Mouse (Mus musculus): ENCODE data around the gene Pde4c. TPM values are rescaled to one million over a fixed set of nuclear protein-coding genes. Genes with fewer than 3 reads are reported as not detected.
A peak's percentile ranks its signal among the peaks of the same experiment; 100 is the strongest.

The Pde4c gene
- polyA plus RNA-seq, 1 experiment from 2014 or later = 0.23 TPM

DNA sequence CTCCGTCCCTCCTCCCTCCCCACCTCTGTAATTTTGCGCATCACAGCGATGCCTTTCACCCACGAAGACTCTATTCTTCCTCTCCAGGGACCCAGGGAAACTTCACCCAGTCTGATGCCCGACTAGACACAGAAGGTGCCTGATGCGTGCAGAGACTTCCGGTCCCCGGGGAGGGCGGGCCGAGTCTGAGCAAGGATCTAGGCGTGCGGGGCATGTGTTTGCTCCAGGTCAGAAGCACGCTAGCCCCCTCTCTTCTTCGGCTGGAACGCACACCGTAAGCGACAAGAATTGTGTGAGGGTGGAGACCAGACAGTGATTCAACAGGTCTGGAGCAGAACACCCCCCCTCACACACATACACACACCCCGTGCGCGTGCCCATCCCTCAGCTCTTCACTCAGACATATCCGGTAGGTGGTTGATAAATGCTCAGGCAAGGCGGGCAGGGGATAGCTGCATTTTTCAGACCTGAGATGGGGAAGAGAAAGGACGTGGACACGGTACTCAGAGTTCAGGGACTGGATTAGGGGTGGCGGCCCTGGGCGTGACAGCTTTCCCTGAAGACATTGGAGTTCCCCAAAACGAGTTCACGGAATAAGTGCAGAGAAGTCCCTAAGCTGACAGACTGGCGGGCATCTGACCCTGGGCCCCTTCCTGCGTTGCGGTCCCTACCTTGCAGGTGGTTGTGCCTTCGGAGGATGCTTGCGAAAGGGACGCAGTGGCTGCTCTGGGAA, 42.5 kb downstream of the Pde4c start:
- Histone ChIP-seq H3K36me3 (peaks cover 41% of the 10 kb centered on the region), H3K9me3 (no peaks in the 10 kb centered on the region)
- 3% methylated on average over 34 of the region's 34 CpGs for WGBS

GRCm38 (mm10) chr8:70766571-70767440, 43.3 kb downstream of the Pde4c start:
- H3K4me2 ChIP-seq = peak overlapping the region; percentile 53
- no peaks in the 10 kb centered on the region for H3K9me3 ChIP-seq
- H3K4me3 ChIP-seq = peak overlapping the region; percentile 22
- no peak for ATAC-seq (ENCODE audit: low FRiP score)
- WGBS = 10% methylated on average over 21 of the region's 21 CpGs
- peak overlapping the region; percentile 60 for H3K9ac ChIP-seq
- peaks cover 24% of the 10 kb centered on the region for H3K4me1 ChIP-seq (replicated peaks)
- H3K27me3 ChIP-seq = peaks cover 30% of the 10 kb centered on the region
- peaks cover 49% of the 10 kb centered on the region for H3K36me3 ChIP-seq
- no peak overlapping the region for H3K27ac ChIP-seq

More for the DNA sequence above, 42.5 kb downstream of the Pde4c start:
- Histone ChIP-seq H3K4me2 (peak overlapping the region; percentile 53), H3K9ac (peak overlapping the region; percentile 60), H3K4me1 (replicated peaks) (peaks cover 22% of the 10 kb centered on the region), H3K27me3 (peaks cover 30% of the 10 kb centered on the region), H3K27ac (no peak overlapping the region), H3K4me3 (peak overlapping the region; percentile 22)
- no peak for ATAC-seq (ENCODE audit: low FRiP score)

DNA sequence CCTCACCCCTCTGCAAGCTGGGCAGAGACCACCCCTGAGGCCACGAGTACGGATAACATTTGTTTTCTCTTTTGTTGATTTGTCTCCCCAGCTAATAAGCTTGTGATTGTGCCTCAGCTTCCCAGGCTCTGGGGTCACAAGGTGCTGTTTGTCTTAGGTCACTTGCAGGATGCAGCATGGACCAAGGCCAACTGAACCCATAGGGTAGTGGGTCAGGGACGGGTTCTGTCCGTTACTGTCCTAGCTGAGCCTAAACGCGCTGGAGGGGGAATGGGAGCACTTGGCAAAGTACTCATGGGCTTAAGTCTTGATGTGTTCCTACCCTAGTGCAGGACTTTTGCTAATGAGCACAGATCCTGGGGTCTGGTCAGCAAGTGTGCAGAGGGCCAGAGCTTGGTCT, 44.0 kb downstream of the Pde4c start:
- no peak overlapping the region for H3K9ac ChIP-seq
- ATAC-seq (ENCODE audit: low FRiP score) = no peak
- WGBS = 76% methylated on average over 6 of the region's 6 CpGs

DNA sequence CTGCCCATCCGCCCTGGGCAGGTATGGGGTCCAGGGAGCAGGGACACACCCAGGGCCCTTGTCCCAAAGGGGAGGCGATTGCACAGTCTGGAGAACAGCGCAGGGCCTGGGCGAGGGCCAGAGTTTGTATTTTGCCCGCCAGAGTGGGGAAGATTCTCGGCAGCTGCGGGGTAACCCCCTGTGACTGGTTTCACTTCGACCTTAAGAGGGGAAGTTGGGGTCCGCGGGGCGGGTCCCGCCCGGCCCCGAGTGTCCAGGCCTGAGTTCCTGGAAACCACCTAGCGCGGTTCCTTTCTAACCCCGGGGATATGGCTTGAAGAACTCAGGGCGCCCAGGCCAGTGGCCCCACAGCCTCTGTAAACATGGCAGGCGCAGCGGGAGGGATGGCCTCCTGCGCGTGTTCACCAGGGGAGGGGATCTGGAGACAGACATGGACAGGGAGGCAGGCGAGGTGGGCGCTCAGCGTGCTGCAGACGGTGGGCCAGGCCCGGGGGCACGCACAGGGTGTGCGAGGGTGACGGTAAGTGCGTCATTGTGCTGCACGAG, 44.8 kb downstream of the Pde4c start:
- Histone ChIP-seq H3K4me2 (no peak overlapping the region), H3K9me3 (no peaks in the 10 kb centered on the region), H3K27me3 (peaks cover 30% of the 10 kb centered on the region), H3K36me3 (peaks cover 64% of the 10 kb centered on the region), H3K4me3 (no peak overlapping the region), H3K4me1 (replicated peaks) (peaks cover 38% of the 10 kb centered on the region), H3K27ac (no peak overlapping the region), H3K9ac (no peak overlapping the region)
- ATAC-seq (ENCODE audit: low FRiP score) = no peak
- WGBS = 96% methylated on average over 32 of the region's 32 CpGs

More for the DNA sequence above, 44.0 kb downstream of the Pde4c start:
- H3K36me3 ChIP-seq = peaks cover 56% of the 10 kb centered on the region
- H3K27ac ChIP-seq = no peak overlapping the region
- no peaks in the 10 kb centered on the region for H3K9me3 ChIP-seq
- no peak overlapping the region for H3K4me2 ChIP-seq
- H3K27me3 ChIP-seq = peaks cover 30% of the 10 kb centered on the region
- peaks cover 30% of the 10 kb centered on the region for H3K4me1 ChIP-seq (replicated peaks)
- H3K4me3 ChIP-seq = no peak overlapping the region

DNA sequence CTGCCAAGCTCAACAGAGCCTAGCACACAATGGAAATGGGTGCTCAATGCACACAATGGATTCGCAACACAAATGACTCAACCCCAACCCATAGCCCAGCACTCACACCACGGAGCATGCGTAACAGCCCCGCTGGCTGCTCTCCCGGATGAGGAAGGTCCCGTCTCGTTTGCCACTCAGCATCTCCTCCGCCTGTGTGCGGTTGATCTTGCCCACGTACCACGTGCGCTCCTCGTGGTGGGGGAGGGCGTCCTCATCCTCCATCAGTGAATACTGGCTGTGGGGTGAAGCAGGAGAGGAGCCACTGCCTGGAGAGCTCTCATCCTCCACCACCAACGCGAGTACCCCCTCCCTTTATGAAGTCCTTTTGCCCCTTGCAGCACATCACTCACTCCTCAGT, 45.4 kb downstream of the Pde4c start:
- 87% methylated on average over 16 of the region's 16 CpGs for WGBS

DNA sequence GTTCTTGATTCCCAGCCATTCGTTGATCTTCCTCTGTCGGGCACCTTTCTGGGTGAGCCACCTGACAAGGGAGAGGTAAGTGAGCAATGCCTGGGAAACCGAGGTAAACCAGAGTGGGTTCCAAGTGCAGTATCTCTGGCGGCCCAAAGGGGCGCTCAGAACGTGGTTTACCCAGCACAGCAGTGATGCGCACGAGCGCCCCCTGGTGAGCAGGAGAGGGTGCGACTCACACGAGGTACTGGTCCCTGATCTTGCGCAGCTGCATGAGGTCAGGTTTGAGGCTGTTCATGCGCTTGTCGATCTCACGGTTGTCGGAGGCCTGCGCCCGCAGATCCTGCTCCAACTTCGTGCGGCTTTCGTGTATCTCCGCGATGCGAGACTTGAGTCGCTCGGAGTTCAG, 45.8 kb downstream of the Pde4c start:
- H3K9ac ChIP-seq = no peak overlapping the region
- H3K36me3 ChIP-seq = peaks cover 73% of the 10 kb centered on the region
- H3K27ac ChIP-seq = no peak overlapping the region
- peak; percentile 62 for ATAC-seq (ENCODE audit: low FRiP score)
- peaks cover 30% of the 10 kb centered on the region for H3K27me3 ChIP-seq
- H3K4me3 ChIP-seq = no peak overlapping the region
- no peak overlapping the region for H3K4me2 ChIP-seq
- peaks cover 49% of the 10 kb centered on the region for H3K4me1 ChIP-seq (replicated peaks)
- H3K9me3 ChIP-seq = no peaks in the 10 kb centered on the region
- 8% methylated on average over 26 of the region's 26 CpGs for WGBS

More for the DNA sequence above, 45.4 kb downstream of the Pde4c start:
- Histone ChIP-seq H3K4me1 (replicated peaks) (peaks cover 45% of the 10 kb centered on the region), H3K27ac (no peak overlapping the region), H3K36me3 (peaks cover 71% of the 10 kb centered on the region), H3K27me3 (peaks cover 30% of the 10 kb centered on the region), H3K9me3 (no peaks in the 10 kb centered on the region), H3K9ac (no peak overlapping the region), H3K4me2 (no peak overlapping the region), H3K4me3 (no peak overlapping the region)
- ATAC-seq (ENCODE audit: low FRiP score) = peak; percentile 17

DNA sequence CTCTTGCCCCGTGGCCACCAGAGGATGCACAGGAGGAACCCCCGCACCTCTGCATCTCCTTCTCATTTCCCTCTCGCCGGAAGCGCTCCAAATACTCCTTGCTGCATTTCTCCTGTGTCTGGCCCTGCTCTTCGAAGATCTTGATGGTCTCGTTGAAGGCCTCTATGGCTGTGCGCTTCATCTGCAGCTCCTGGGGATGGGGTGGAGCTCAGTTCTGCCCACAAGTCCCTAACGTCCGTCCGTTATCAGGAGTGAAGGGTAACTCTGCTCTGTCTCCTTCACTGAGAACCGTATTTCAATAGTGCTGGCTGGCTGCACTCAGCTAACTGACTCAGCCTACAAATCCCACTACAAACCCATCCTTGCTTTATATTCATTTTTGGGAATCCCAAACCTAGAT, 46.3 kb downstream of the Pde4c start:
- Histone ChIP-seq H3K27ac (no peak overlapping the region), H3K9ac (no peak overlapping the region), H3K9me3 (no peaks in the 10 kb centered on the region), H3K4me2 (no peak overlapping the region), H3K4me1 (replicated peaks) (peaks cover 54% of the 10 kb centered on the region), H3K27me3 (peaks cover 30% of the 10 kb centered on the region), H3K4me3 (no peak overlapping the region), H3K36me3 (peaks cover 73% of the 10 kb centered on the region)
- 73% methylated on average over 12 of the region's 12 CpGs for WGBS
- ATAC-seq (ENCODE audit: low FRiP score) = no peak

DNA sequence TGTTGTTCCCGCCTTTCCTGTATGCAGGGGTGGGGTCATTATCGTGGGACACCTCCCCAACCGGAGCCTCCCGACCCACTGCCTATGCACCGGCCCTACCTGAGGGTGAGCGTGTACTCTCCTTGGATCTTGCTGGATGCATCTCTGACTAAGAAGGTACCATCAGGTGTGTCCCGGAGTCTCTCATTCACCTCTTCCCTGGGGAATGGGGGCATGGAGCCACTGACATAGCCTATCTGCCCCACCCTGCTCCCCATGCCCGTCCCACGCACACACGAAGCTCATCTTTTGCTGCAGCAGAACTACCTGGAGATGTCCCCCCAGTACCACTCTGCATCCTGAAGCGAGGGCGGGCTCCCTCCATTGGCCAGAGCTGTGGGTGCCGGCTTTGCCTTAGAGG, 47.2 kb downstream of the Pde4c start:
- ATAC-seq (ENCODE audit: low FRiP score) = no peak
- Histone ChIP-seq H3K4me2 (no peak overlapping the region), H3K36me3 (peaks cover 73% of the 10 kb centered on the region), H3K27ac (no peak overlapping the region), H3K9me3 (no peaks in the 10 kb centered on the region), H3K4me3 (no peak overlapping the region), H3K9ac (no peak overlapping the region), H3K27me3 (peaks cover 28% of the 10 kb centered on the region), H3K4me1 (replicated peaks) (peaks cover 61% of the 10 kb centered on the region)
- WGBS = 97% methylated on average over 13 of the region's 13 CpGs

DNA sequence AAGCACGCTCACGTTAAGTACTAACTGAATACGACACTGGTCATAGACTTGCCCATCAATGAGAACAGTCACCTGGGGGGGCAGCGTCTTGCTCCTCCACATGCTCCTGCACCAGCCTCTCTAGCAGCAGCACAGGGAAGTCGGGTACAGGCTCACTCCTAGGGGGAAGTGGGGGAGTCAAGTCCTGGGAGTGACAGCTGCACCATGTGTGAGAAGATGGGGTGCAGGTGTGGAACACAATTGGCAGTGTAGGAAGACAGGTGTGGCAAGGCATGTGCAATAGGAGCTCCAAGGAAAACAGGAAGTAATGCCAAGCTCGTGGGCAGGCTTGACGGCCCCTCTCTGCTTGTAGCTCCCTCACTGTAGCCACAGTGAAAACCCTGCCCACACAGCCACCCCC, 47.7 kb downstream of the Pde4c start:
- Histone ChIP-seq H3K9ac (no peak overlapping the region; the same call in 1 of the 2 replicates), H3K4me2 (no peak overlapping the region), H3K36me3 (peaks cover 73% of the 10 kb centered on the region), H3K27me3 (peaks cover 23% of the 10 kb centered on the region), H3K9me3 (no peaks in the 10 kb centered on the region), H3K27ac (no peak overlapping the region), H3K4me3 (no peak overlapping the region), H3K4me1 (replicated peaks) (peaks cover 59% of the 10 kb centered on the region)
- no peak for ATAC-seq (ENCODE audit: low FRiP score)
- WGBS = 94% methylated on average over 7 of the region's 7 CpGs

DNA sequence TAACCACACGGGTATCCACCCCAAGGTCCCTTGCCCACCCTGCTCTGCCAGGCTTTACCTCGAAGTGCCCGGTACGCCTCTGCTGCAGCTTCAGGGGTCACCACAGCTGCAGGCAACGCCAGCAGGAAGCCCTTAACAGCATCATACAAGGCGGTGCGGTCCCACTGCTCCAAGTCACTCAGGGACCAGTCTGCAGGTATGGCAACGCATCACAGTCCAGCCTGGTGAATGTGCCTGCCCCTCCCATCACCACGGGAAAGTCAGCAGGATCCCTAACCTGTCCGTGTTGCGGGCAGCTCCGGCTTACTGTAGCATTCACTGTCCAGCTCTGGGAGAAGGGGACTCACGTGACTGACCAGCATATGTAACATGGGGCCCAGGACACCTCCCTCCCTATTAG, 48.6 kb downstream of the Pde4c start:
- H3K4me2 ChIP-seq = no peak overlapping the region
- H3K4me3 ChIP-seq = no peak overlapping the region
- H3K27ac ChIP-seq = no peak overlapping the region
- H3K36me3 ChIP-seq = peaks cover 73% of the 10 kb centered on the region
- WGBS = 98% methylated on average over 13 of the region's 13 CpGs
- H3K9ac ChIP-seq = no peak overlapping the region
- ATAC-seq (ENCODE audit: low FRiP score) = no peak
- no peaks in the 10 kb centered on the region for H3K9me3 ChIP-seq
- peaks cover 50% of the 10 kb centered on the region for H3K4me1 ChIP-seq (replicated peaks)
- H3K27me3 ChIP-seq = peaks cover 14% of the 10 kb centered on the region

DNA sequence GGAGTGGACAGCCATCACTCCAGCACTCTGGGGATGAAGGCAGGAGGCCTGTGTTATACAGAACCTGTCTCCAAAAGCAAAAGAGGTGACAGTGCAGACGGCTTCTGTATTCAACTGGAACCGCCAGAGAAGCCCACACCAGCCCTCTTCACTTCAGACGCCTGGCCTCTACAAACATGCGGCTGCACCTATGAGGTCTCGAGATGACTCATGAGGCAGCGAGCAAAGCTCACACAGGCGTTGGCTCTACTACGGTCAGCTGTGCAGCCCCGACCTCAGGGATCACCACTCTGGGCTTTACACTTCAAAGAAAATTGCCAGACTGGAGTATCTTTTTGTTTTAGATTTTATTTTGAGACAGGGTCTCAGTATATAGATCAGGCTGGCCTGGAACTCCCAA, 49.4 kb downstream of the Pde4c start:
- WGBS = 92% methylated on average over 9 of the region's 9 CpGs
- peaks cover 6% of the 10 kb centered on the region; the same call in 1 of the 2 replicates for H3K27me3 ChIP-seq
- peaks cover 54% of the 10 kb centered on the region for H3K4me1 ChIP-seq (replicated peaks)
- H3K4me3 ChIP-seq = no peak overlapping the region
- H3K27ac ChIP-seq = peak overlapping the region; percentile 71; the same call in 1 of the 2 replicates
- 0 out of 2 replicates have a peak overlapping the region, but pooled peaks have one; percentile 8 for H3K4me2 ChIP-seq
- no peak for ATAC-seq (ENCODE audit: low FRiP score)
- peaks cover 66% of the 10 kb centered on the region for H3K36me3 ChIP-seq
- peak overlapping the region; percentile 99; the same call in 1 of the 2 replicates for H3K9ac ChIP-seq
- H3K9me3 ChIP-seq = no peaks in the 10 kb centered on the region

- no peak for ATAC-seq (ENCODE audit: low FRiP score)
- WGBS = 79% methylated on average over 5 of the region's 5 CpGs
- Histone ChIP-seq H3K4me2 (peak overlapping the region; percentile 92; the same call in 1 of the 2 replicates), H3K9me3 (no peaks in the 10 kb centered on the region), H3K4me3 (no peak overlapping the region), H3K4me1 (replicated peaks) (peaks cover 59% of the 10 kb centered on the region), H3K9ac (peak overlapping the region; percentile 99), H3K36me3 (peaks cover 65% of the 10 kb centered on the region), H3K27ac (peak overlapping the region; percentile 71), H3K27me3 (0 out of 2 replicates have a peak, but pooled peaks cover 1% of the 10 kb centered on the region)
Measured at GRCm38 (mm10) chr8:70773410-70773809, 49.9 kb downstream of the Pde4c start.
